Mouse (Mus musculus) embryonic fibroblast, embryonic 13.5 days (primary cell): ENCODE data around the gene Rpl10a.

Experiments used
- CTCF ChIP-seq: IDR thresholded peaks from 2 replicates; pipeline ENCODE4 v1.5.1; 2011; ENCODE audit warnings: mild to moderate bottlenecking, control low read depth, low read length, moderate library complexity, borderline replicate concordance; ENCODE audit not compliant: insufficient read depth
- POLR2A ChIP-seq: IDR thresholded peaks from 2 replicates; pipeline ENCODE4 v1.6.1; 2011; ENCODE audit warnings: low read depth, mild to moderate bottlenecking, control low read depth, low read length, moderate library complexity

DNA sequence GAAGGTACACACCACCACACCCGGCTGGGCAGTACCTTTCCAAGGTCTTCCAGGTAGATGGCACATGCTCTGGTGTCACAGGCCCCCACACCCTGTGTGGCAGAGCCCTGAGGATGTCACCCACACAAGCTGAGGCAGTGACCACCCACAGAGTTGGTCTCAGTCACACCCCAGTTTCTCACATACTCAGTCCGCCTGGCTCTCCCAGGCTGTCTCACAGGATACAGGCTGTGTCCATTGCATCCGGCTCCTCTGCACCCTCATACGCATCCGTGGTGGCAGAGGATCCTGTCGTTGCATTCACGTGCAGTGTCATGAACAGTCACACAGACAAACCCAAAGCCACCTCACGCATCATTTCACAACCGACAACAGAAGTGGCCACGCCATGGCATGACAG is 19.1 kb downstream of the Rpl10a start:
- TF ChIP-seq POLR2A, result no peak
- TF ChIP-seq CTCF, result no peak
